Mouse (Mus musculus) liver, embryonic 16.5 days (tissue): ENCODE measurements around the gene Grb2. TPM values are rescaled to one million over a fixed set of nuclear protein-coding genes. Genes with fewer than 3 reads are reported as not detected.

Source experiments
- ATAC-seq: fragments of 200-750 bp; cut with Nextera tagmentation; 2 replicates; pipeline ENCODE4 v1.8.0; 2017; ENCODE audit warnings: low read depth, mild to moderate bottlenecking, moderate number of reproducible peaks, moderate library complexity
- H3K27ac ChIP-seq: fragments of 300-500 bp; sonication (generic); 2 replicates; pipeline ENCODE4 v1.5.1; 2014; ENCODE audit warnings: mild to moderate bottlenecking, low read length
- H3K27me3 ChIP-seq: fragments of 300-500 bp; sonication (generic); 2 replicates; pipeline ENCODE4 v1.6.1; 2014; ENCODE audit warnings: low read depth, low read length, mixed read lengths; ENCODE audit not compliant: control insufficient read depth, insufficient read depth
- H3K36me3 ChIP-seq: fragments of 300-500 bp; sonication (generic); 2 replicates; pipeline ENCODE4 v1.6.1; 2014; ENCODE audit warnings: mild to moderate bottlenecking; ENCODE audit not compliant: control insufficient read depth, insufficient read depth
- H3K4me1 ChIP-seq: fragments of 300-500 bp; sonication (generic); 2 replicates; pipeline ENCODE4 v1.6.1; 2014; ENCODE audit warnings: low read depth, low read length, mixed read lengths; ENCODE audit not compliant: control insufficient read depth
- H3K4me2 ChIP-seq: fragments of 300-500 bp; sonication (generic); 2 replicates; pipeline ENCODE4 v1.6.1; 2014; ENCODE audit warnings: low read depth, low read length, mixed read lengths
- H3K4me3 ChIP-seq: fragments of 300-500 bp; sonication (generic); 2 replicates; pipeline ENCODE4 v1.5.1; 2014; ENCODE audit warnings: low read depth, mild to moderate bottlenecking, low read length
- H3K9ac ChIP-seq: fragments of 300-500 bp; sonication (generic); 2 replicates; pipeline ENCODE4 v1.6.1; 2014; ENCODE audit warnings: low read depth, low read length
- H3K9me3 ChIP-seq: fragments of 300-500 bp; sonication (generic); replicated peaks from 2 replicates; pipeline ENCODE4 v1.6.1; 2016; ENCODE audit warnings: low read length; ENCODE audit not compliant: control insufficient read depth
- WGBS: fragments of 180-500 bp; shearing (Covaris S2); extraction: QIAGEN DNeasy Blood & Tissue Kit; methylation state at CpG from one replicate; pipeline ENCODE4 v1.1.7; 2014; ENCODE audit not compliant: insufficient replicate concordance; 5-methylcytosine and 5-hydroxymethylcytosine counted together
- polyA plus RNA-seq: library from polyadenylated mRNA; unstranded; fragments of >200 nt; fragmentation: Nextera tagmentation; extraction: Ambion mirVana; gene quantifications from 2 replicates; pipeline ENCODE4 v1.2.1, GENCODE M21; 2015

The Grb2 gene
- polyA plus RNA-seq, 1 experiment from 2014 or later, result 53.1 TPM

DNA sequence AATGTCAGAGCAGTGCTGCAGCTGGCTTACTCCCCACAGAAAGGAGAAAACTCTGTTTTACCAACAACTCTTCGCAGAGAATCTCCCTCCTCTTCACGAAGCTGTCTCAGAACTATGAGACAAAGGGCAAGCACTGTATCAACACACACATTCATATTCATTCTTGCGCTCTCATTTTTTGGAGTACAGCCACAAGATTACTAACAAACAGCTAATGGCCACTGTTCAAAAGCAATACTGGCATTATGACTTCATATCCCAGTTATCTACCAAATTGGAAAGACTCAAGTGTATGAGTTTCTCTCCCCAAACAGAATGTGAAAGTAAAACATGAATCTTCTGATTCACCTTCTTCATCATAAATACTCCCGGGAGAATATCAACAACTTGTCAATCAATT is 11.9 kb downstream of the Grb2 start:
- Histone ChIP-seq H3K4me1 (peaks cover 27% of the 10 kb centered on the region), H3K9me3 (no peaks in the 10 kb centered on the region), H3K4me3 (no peak overlapping the region), H3K9ac (no peak overlapping the region), H3K27ac (peak overlapping the region; percentile 71), H3K27me3 (no peaks in the 10 kb centered on the region), H3K4me2 (no peak overlapping the region), H3K36me3 (peaks cover 8% of the 10 kb centered on the region; the same call in 1 of the 2 replicates)
- ATAC-seq, result no peak
- WGBS, result 64% methylated on average over 4 of the region's 4 CpGs

DNA sequence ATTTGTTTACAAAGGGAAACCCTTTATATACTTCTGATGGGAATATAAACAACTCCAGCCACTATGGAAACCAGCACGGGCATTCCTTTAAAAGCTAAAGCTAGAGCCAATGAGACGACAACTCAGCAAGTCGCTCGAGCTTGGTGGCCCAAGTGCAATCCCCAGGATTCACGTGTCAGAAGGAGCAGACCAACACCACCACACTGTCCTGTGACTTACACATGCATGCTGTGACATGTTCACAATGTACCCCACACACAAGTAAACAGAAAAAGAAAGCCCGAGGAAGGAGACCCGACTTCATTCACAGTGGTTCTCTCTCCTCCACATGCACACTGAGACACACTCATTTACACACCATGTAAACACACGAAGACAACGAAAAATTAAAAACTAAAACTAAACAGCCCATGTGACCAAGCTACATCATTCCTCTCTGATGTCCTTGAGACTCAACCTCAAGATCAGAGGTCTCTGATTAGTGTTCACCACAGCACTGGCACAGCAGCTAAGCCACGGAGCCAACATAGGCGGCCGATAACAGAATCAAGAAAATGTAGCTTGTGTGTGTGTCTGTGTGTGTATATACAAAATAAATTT is 14.3 kb downstream of the Grb2 start:
- no peak for ATAC-seq
- peaks cover 21% of the 10 kb centered on the region for H3K4me1 ChIP-seq
- no peak overlapping the region for H3K9ac ChIP-seq
- no peak overlapping the region for H3K4me2 ChIP-seq
- no peaks in the 10 kb centered on the region for H3K9me3 ChIP-seq
- H3K36me3 ChIP-seq, result peaks cover 8% of the 10 kb centered on the region; the same call in 1 of the 2 replicates
- H3K27me3 ChIP-seq, result no peaks in the 10 kb centered on the region
- H3K4me3 ChIP-seq, result no peak overlapping the region
- H3K27ac ChIP-seq, result no peak overlapping the region
- 66% methylated on average over 12 of the region's 12 CpGs for WGBS

DNA sequence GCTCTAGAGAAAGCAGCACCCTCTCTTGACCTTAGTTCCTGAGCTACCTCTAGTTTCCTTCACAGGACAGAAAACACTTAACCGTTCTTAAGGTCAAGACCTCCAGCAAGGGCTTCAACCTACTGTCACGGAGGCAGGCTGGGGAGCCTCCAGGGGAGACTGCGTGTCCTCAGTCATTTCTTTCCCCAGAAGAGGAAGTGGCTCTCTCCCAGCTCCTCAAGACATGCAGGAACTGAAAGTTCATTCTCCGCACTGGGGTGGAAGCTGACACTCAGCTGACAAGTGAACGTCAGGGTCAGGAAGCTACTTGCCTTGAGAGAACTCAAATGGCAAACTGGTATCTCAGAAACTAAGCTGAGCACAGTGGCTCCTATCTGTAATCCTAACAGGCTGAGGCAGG is 15.6 kb downstream of the Grb2 start:
- H3K4me2 ChIP-seq, result no peak overlapping the region
- H3K4me3 ChIP-seq, result no peak overlapping the region
- H3K9me3 ChIP-seq, result no peaks in the 10 kb centered on the region
- peak overlapping the region; percentile 35 for H3K27ac ChIP-seq
- 38% methylated on average over 5 of the region's 5 CpGs for WGBS
- peak; percentile 23; the same call in 1 of the 2 replicates for ATAC-seq
- peaks cover 3% of the 10 kb centered on the region; the same call in 1 of the 2 replicates for H3K36me3 ChIP-seq
- no peaks in the 10 kb centered on the region for H3K27me3 ChIP-seq
- H3K9ac ChIP-seq, result no peak overlapping the region
- peaks cover 21% of the 10 kb centered on the region for H3K4me1 ChIP-seq

DNA sequence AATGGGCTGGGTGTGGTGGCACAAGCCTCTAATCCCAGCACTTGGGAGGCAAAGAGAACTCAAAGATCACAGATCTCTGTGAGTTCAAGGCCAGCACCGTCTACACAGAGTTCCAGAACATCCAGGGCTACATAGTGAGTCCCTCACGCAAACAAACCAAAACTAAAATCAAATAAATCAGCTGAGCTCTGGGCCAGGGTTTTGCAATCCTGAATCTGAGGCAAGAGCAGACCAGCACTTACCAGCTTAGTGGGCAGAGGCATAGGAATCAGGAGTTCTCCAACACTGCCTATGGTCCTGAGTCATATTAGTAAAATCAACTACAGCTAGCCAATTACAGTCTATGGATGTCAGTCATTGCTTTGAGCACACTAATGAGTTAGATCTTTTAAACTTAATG is 16.4 kb downstream of the Grb2 start:
- H3K9ac ChIP-seq, result no peak overlapping the region
- peak overlapping the region; percentile 37 for H3K27ac ChIP-seq
- no peaks in the 10 kb centered on the region for H3K9me3 ChIP-seq
- no peak overlapping the region for H3K4me2 ChIP-seq
- WGBS, result 73% methylated on average over 2 of the region's 2 CpGs
- peak; percentile 81 for ATAC-seq
- peaks cover 21% of the 10 kb centered on the region for H3K4me1 ChIP-seq
- no peaks in the 10 kb centered on the region for H3K27me3 ChIP-seq
- H3K36me3 ChIP-seq, result no peaks in the 10 kb centered on the region
- H3K4me3 ChIP-seq, result no peak overlapping the region

DNA sequence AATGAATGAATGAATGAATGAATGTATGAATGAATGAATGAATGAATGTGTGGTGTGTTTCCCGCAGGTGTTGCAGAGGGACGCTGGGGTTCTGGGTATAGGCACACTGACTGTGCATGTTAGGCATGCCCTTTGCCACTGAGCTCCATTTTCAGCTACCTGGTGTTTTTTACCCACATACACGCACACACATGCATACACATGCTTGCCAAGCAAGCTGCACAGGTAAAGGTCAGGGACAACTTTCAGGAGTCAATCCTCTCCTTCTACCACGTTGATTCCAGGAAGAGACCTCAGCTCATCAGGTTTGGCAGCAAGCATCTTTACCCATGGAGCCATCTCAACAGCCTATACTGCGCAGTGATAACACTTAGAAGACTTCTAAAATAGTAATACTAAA is 16.9 kb downstream of the Grb2 start:
- H3K27ac ChIP-seq, result peak overlapping the region; percentile 37
- H3K9ac ChIP-seq, result no peak overlapping the region
- WGBS, result 83% methylated on average over 5 of the region's 5 CpGs
- H3K9me3 ChIP-seq, result no peaks in the 10 kb centered on the region
- H3K36me3 ChIP-seq, result no peaks in the 10 kb centered on the region
- no peak overlapping the region for H3K4me2 ChIP-seq
- peaks cover 24% of the 10 kb centered on the region for H3K4me1 ChIP-seq
- no peak for ATAC-seq
- H3K27me3 ChIP-seq, result no peaks in the 10 kb centered on the region
- H3K4me3 ChIP-seq, result no peak overlapping the region

DNA sequence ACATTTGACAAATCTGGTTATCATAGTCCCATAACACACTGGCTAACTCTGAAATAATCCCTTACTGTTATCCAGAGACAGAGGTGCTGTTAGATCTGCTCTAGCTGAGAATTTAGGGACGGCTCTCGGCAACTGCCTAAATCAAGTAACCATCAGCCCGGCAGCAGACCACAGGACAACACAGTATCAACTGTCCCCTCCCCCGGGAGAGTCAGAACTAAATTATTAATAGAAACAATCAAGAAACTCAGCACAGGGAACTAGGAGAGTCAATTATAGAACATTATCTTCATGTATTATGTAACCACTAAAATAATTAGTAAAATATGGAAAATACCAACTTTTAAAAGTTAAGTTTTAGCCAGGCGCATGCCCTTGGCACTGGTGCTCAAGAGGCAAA is 17.4 kb downstream of the Grb2 start:
- Histone ChIP-seq H3K36me3 (no peaks in the 10 kb centered on the region), H3K9ac (no peak overlapping the region), H3K9me3 (no peaks in the 10 kb centered on the region), H3K27me3 (no peaks in the 10 kb centered on the region), H3K27ac (peak overlapping the region; percentile 37; the same call in 1 of the 2 replicates), H3K4me2 (no peak overlapping the region), H3K4me3 (no peak overlapping the region), H3K4me1 (peaks cover 21% of the 10 kb centered on the region)
- ATAC-seq, result no peak
- WGBS, result 43% methylated on average over 5 of the region's 5 CpGs

GRCm38 (mm10) chr11:115690356-115690755 is 18.0 kb downstream of the Grb2 start:
- ATAC-seq, result no peak
- Histone ChIP-seq H3K4me2 (no peak overlapping the region), H3K4me1 (peaks cover 25% of the 10 kb centered on the region), H3K27me3 (no peaks in the 10 kb centered on the region), H3K36me3 (no peaks in the 10 kb centered on the region), H3K4me3 (no peak overlapping the region), H3K9me3 (no peaks in the 10 kb centered on the region), H3K27ac (peak overlapping the region; percentile 10; the same call in 1 of the 2 replicates), H3K9ac (no peak overlapping the region)
- WGBS, result 49% methylated on average over 5 of the region's 5 CpGs

GRCm38 (mm10) chr11:115689137-115689915 is 19.1 kb downstream of the Grb2 start:
- WGBS, result 89% methylated on average over 14 of the region's 14 CpGs
- no peak overlapping the region for H3K27ac ChIP-seq

GRCm38 (mm10) chr11:115686369-115686768 is 22.0 kb downstream of the Grb2 start:
- ATAC-seq, result no peak
- WGBS, result 35% methylated on average over 6 of the region's 6 CpGs
- H3K27me3 ChIP-seq, result no peaks in the 10 kb centered on the region
- H3K9ac ChIP-seq, result no peak overlapping the region
- peaks cover 18% of the 10 kb centered on the region for H3K4me1 ChIP-seq
- H3K27ac ChIP-seq, result no peak overlapping the region
- H3K36me3 ChIP-seq, result peaks cover 6% of the 10 kb centered on the region; the same call in 1 of the 2 replicates
- H3K4me3 ChIP-seq, result no peak overlapping the region
- H3K9me3 ChIP-seq, result no peaks in the 10 kb centered on the region
- H3K4me2 ChIP-seq, result no peak overlapping the region

More at GRCm38 (mm10) chr11:115689137-115689915, 19.1 kb downstream of the Grb2 start:
- Histone ChIP-seq H3K4me2 (no peak overlapping the region), H3K36me3 (no peaks in the 10 kb centered on the region), H3K27me3 (no peaks in the 10 kb centered on the region), H3K4me3 (no peak overlapping the region), H3K9me3 (no peaks in the 10 kb centered on the region), H3K9ac (no peak overlapping the region), H3K4me1 (peaks cover 32% of the 10 kb centered on the region)
- no peak for ATAC-seq
